9 mouse cellular contexts compared by ENCODE assay signal in the genomic region with DNA sequence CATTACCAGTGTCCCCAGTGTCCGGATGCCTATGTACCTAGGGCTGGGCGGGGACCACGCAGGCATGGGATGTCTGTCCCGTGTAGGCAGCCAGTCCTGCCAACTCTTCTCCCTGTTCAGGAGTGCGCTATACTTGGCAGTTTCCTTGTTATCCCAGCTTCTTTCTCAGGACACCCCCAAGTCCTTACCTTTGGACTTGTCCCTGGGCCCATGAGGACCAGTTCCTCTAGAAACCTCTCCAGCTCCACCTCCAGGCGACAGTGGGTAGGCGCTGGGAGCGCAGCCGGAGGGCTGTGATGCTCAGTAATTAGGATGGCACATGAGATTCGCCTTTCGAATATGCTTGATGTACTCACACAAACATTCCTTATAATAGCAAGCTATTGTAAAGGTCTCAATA. TPM values are rescaled to one million over a fixed set of nuclear protein-coding genes. Genes with fewer than 3 reads are reported as not detected.
DNase-seq lines count a peak whose midpoint lies in the region; ATAC-seq and TF ChIP-seq lines count a peak whose summit lies in the region.
"Had no signal": no experiment of that assay in that cellular context is flagged by ENCODE, and none has a peak within 500 bp of the region (broad histone marks: within the 10 kb centered on the region; RNA-seq: fewer than 3 reads in every experiment).

No protein-coding gene starts in this region.

- H3K4me1 ChIP-seq in kidney, embryonic 14.5 days (ENCODE audit: control insufficient read depth, insufficient read depth, low read length), result peaks cover 13% of the 10 kb centered on the region; the same call in 1 of the 2 replicates
- peaks cover 5% of the 10 kb centered on the region for H3K4me1 ChIP-seq in midbrain, postnatal 0 days (ENCODE audit: insufficient read depth, low read length)

- peak; percentile 55 to 62 for DNase-seq in cerebellum, postnatal 10 days
- no peak for DNase-seq in cerebellum, adult 11-12 months
- DNase-seq in urinary bladder, adult 2 months (ENCODE audit: low spot score), result peak; percentile 30
- DNase-seq in urinary bladder, postnatal 10 days (ENCODE audit: low spot score), result no peak
- DNase-seq in midbrain, postnatal 0 days (ENCODE audit: low spot score), result peak; percentile 39
- DNase-seq in spleen, postnatal 4 days (ENCODE audit: low spot score in 2 of 2), result no peak
- DNase-seq in thymus, adult 18-20 months, result no peak

- peaks cover 52% of the 10 kb centered on the region for H3K27me3 ChIP-seq in kidney, embryonic 14.5 days (ENCODE audit: control insufficient read depth, insufficient read depth, low read length)
- H3K27me3 ChIP-seq in midbrain, postnatal 0 days (ENCODE audit: insufficient read depth, low read length), result peaks cover 26% of the 10 kb centered on the region

- H3K9ac ChIP-seq in kidney, embryonic 14.5 days (ENCODE audit: low read depth, low read length), result no peak overlapping the region
- H3K9ac ChIP-seq in midbrain, postnatal 0 days (replicated peaks; ENCODE audit: low read length, poor library complexity, severe bottlenecking), result no peak overlapping the region

- H3K36me3 ChIP-seq in kidney, embryonic 14.5 days (ENCODE audit: control insufficient read depth, insufficient read depth, low read length), result no peaks in the 10 kb centered on the region
- H3K36me3 ChIP-seq in midbrain, postnatal 0 days (ENCODE audit: insufficient read depth, low read length), result no peaks in the 10 kb centered on the region

- no peak overlapping the region for H3K4me3 ChIP-seq in kidney, embryonic 14.5 days (ENCODE audit: low read length)
- H3K4me3 ChIP-seq in midbrain, postnatal 0 days (ENCODE audit: low read depth, low read length), result no peak overlapping the region

- H3K9me3 ChIP-seq in kidney, embryonic 14.5 days (ENCODE audit: control insufficient read depth, low read length), result no peaks in the 10 kb centered on the region
- H3K9me3 ChIP-seq in midbrain, postnatal 0 days (ENCODE audit: low read length), result no peaks in the 10 kb centered on the region

- WGBS in kidney, embryonic 14.5 days, result 14% methylated on average over 11 of the region's 11 CpGs
- WGBS in midbrain, postnatal 0 days, result 18% methylated on average over 11 of the region's 11 CpGs

- ATAC-seq in kidney, embryonic 14.5 days (ENCODE audit: low FRiP score, low TSS enrichment), result peak; percentile 37; the same call in 1 of the 2 replicates
- no peak for ATAC-seq in midbrain, postnatal 0 days (ENCODE audit: low FRiP score)

- peak; percentile 60 for TF ChIP-seq CTCF in midbrain, postnatal 0 days (IDR thresholded peaks at IDR 0.05)

- no peak overlapping the region for H3K4me2 ChIP-seq in kidney, embryonic 14.5 days (replicated peaks; ENCODE audit: low read depth, low read length)
- no peak overlapping the region for H3K4me2 ChIP-seq in midbrain, postnatal 0 days (ENCODE audit: low read depth, low read length, poor library complexity, severe bottlenecking)

- no peak overlapping the region for H3K27ac ChIP-seq in kidney, embryonic 14.5 days (ENCODE audit: low read depth, low read length)
- H3K27ac ChIP-seq in midbrain, postnatal 0 days (ENCODE audit: low read depth, low read length), result no peak overlapping the region

RNA-seq across cellular contexts. Expression of gene Msx3, which starts 13.4 kb away (rescaled TPM):
- polyA plus RNA-seq in urinary bladder, adult 2 months (2012; rRNA removed), result 0.03 TPM in 2 replicates
- not detected in 2 replicates for polyA plus RNA-seq in kidney, embryonic 14.5 days (2014; fragmentation: Nextera tagmentation; extraction: Ambion mirVana)
- 0.16 and 0.47 TPM in 2 replicates for total RNA-seq in midbrain, postnatal 0 days (2014; rRNA removed)
- 0.10 TPM in 1 of 2 replicates, not detected in the other for polyA plus RNA-seq in midbrain, postnatal 0 days (2015; fragmentation: Nextera tagmentation; extraction: Ambion mirVana)
- polyA plus RNA-seq: liver, embryonic 16.5 days had no signal

RNA-seq across cellular contexts. Expression of gene Caly, which starts 20.0 kb away (rescaled TPM):
- polyA plus RNA-seq in urinary bladder, adult 2 months (2012; rRNA removed), result 0.83 and 1.0 TPM in 2 replicates
- 0.91 TPM in 2 replicates for polyA plus RNA-seq in kidney, embryonic 14.5 days (2014; fragmentation: Nextera tagmentation; extraction: Ambion mirVana)
- 404 and 435 TPM in 2 replicates for total RNA-seq in midbrain, postnatal 0 days (2014; rRNA removed)
- 595 and 645 TPM in 2 replicates for polyA plus RNA-seq in midbrain, postnatal 0 days (2015; fragmentation: Nextera tagmentation; extraction: Ambion mirVana)
- polyA plus RNA-seq: liver, embryonic 16.5 days had no signal

RNA-seq across cellular contexts. Expression of gene Tubgcp2, which starts 25.8 kb away (rescaled TPM):
- polyA plus RNA-seq in urinary bladder, adult 2 months (2012; rRNA removed), result 33.2 and 33.3 TPM in 2 replicates
- polyA plus RNA-seq in kidney, embryonic 14.5 days (2014; fragmentation: Nextera tagmentation; extraction: Ambion mirVana), result 40.6 and 62.9 TPM in 2 replicates
- total RNA-seq in midbrain, postnatal 0 days (2014; rRNA removed), result 66.9 and 70.1 TPM in 2 replicates
- 61.6 and 65.2 TPM in 2 replicates for polyA plus RNA-seq in midbrain, postnatal 0 days (2015; fragmentation: Nextera tagmentation; extraction: Ambion mirVana)

RNA-seq across cellular contexts. Expression of gene Zfp511, which starts 26.1 kb away (rescaled TPM):
- polyA plus RNA-seq in urinary bladder, adult 2 months (2012; rRNA removed), result 72.4 and 98.7 TPM in 2 replicates
- 46.2 and 47.5 TPM in 2 replicates for polyA plus RNA-seq in kidney, embryonic 14.5 days (2014; fragmentation: Nextera tagmentation; extraction: Ambion mirVana)
- 33.6 and 42.5 TPM in 2 replicates for total RNA-seq in midbrain, postnatal 0 days (2014; rRNA removed)
- 63.5 and 68.5 TPM in 2 replicates for polyA plus RNA-seq in midbrain, postnatal 0 days (2015; fragmentation: Nextera tagmentation; extraction: Ambion mirVana)

RNA-seq across cellular contexts. Expression of gene Prap1, which starts 30.9 kb away (rescaled TPM):
- 3.3 TPM in 2 replicates for polyA plus RNA-seq in urinary bladder, adult 2 months (2012; rRNA removed)
- 0.38 TPM in 1 of 2 replicates, not detected in the other for polyA plus RNA-seq in kidney, embryonic 14.5 days (2014; fragmentation: Nextera tagmentation; extraction: Ambion mirVana)
- total RNA-seq in midbrain, postnatal 0 days (2014; rRNA removed), result not detected in 2 replicates
- polyA plus RNA-seq in midbrain, postnatal 0 days (2015; fragmentation: Nextera tagmentation; extraction: Ambion mirVana), result not detected in 2 replicates

Comparison
In these comparisons a context has a peak if more than half of its experiments do, and no peak if none do; other contexts are left out.
1. DNase-seq: peak in cerebellum, postnatal 10 days (2 of 2), urinary bladder, adult 2 months (single experiment) and midbrain, postnatal 0 days (single experiment); none in cerebellum, adult 11-12 months (single experiment), urinary bladder, postnatal 10 days (single experiment), spleen, postnatal 4 days (0 of 2) and thymus, adult 18-20 months (0 of 2).
2. RNA of gene Caly, which starts 20.0 kb away (polyA plus RNA-seq): 595 to 645 TPM in midbrain, postnatal 0 days; 0.91 TPM in kidney, embryonic 14.5 days and 0.83 to 1.0 TPM in urinary bladder, adult 2 months; every median in the first group is over 100 times any median in the second.